Mouse (Mus musculus) ES-Bruce4 (cell line): ENCODE results near the gene Rabac1.

Experiments
- CTCF ChIP-seq: IDR thresholded peaks from one replicate; pipeline ENCODE4 v1.8.1; 2011; ENCODE audit warnings: low read depth, low read length
- POLR2A ChIP-seq: IDR thresholded peaks from one replicate; pipeline ENCODE4 v1.8.1; 2011; ENCODE audit warnings: low read length; ENCODE audit not compliant: insufficient read depth

DNA sequence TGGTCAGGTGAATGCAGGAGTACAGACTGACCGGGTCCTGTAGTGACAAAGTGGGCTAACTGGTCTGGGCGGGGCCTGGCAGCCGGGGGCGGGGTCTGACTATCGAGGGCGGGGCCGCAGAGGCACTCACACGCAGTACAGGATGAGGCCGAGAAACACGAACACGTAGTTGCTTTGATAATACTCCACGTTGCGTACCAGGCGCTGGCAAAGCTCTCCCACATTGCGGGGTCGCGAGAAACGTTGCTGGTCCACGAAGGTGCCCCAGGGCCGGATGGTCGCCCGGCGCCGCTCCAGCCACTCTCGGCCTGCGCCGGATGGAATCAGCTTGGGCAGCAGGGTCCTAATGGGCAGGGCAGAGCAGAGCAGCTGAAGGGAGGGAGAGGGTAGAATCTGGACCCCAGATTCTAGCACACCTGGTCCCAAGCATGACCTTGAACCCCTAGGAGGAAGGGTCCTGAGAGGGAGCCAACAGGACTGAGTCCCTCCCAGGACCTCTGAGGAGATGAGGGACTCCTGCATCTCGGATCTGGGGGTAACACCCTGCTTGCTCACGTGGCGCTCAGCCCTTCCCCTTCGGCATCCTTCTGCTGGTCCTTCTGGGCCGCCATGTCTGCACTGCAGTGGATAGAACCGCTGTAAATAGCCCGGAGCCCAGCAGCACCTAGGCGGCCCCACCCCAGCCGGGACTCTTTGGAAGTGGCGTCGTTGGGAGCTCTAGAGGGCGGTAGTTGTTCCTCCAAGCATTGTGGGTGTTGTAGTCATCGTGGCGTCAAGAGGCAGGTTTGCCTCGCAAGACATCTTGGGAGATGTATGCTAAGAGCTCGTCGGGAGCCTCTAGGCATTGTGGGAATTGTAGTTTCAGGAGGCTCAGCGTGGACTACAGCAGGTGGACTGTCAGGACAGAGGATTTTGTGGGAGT, at the start of gene Rabac1:
- peak; percentile 56 for TF ChIP-seq POLR2A
- TF ChIP-seq CTCF, result peak; percentile 28
